Mouse (Mus musculus) monocyte, adult 5-6 weeks (primary cell): Measurements from ENCODE around the gene Slc44a4. TPM values are rescaled to one million over a fixed set of nuclear protein-coding genes. Genes with fewer than 3 reads are reported as not detected.

Experiments
- ATAC-seq: fragments of 153-309, 156-312 bp; replicated peaks from 2 replicates; pipeline ENCODE4 v1.8.0; 2017; ENCODE audit warnings: mild to moderate bottlenecking; ENCODE audit not compliant: low TSS enrichment, insufficient number of reproducible peaks, severe bottlenecking, poor library complexity, low FRiP score
- total RNA-seq: library from RNA; stranded (forward); fragments of 200-1000, 200-491, 200-594 nt; gene quantifications from 3 replicates; pipeline ENCODE4 v1.2.3, GENCODE M21; 2017

The Slc44a4 gene
- total RNA-seq = not detected in 3 replicates

GRCm38 (mm10) chr17:34913930-34914665, at the start of gene Slc44a4:
Slc44a4 (plus strand) TSS chr17:34914466.
- no peak for ATAC-seq

GRCm38 (mm10) chr17:34865981-34866380, 48.3 kb upstream of the Slc44a4 start:
- no peak for ATAC-seq

- no peak for ATAC-seq
Measured at GRCm38 (mm10) chr17:34874321-34874720, 39.9 kb upstream of the Slc44a4 start.

GRCm38 (mm10) chr17:34879336-34879879, 34.9 kb upstream of the Slc44a4 start, which contains the start of gene Zbtb12:
Zbtb12 (plus strand) TSS chr17:34879483.
- no peak for ATAC-seq

DNA sequence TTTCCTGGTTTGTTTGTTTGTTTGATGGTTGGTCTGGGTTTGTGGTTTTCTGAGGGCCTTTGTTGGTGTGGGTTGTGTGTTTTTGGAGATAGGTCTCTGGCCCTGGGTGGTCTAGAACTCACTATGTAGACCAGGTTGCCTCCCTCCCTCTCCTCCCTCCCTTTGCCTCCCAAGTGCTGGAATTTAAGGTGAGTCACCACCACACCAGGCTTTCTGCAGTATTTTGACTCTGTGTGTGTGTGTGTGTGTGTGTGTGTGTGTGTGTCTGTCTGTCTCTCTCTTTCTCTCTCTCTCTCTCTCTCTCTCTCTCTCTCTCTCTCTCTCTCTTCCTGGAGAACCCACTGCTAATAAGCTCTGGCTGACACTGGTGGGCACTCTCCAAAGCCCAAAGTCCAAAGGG, 33.1 kb upstream of the Slc44a4 start:
- no peak for ATAC-seq

DNA sequence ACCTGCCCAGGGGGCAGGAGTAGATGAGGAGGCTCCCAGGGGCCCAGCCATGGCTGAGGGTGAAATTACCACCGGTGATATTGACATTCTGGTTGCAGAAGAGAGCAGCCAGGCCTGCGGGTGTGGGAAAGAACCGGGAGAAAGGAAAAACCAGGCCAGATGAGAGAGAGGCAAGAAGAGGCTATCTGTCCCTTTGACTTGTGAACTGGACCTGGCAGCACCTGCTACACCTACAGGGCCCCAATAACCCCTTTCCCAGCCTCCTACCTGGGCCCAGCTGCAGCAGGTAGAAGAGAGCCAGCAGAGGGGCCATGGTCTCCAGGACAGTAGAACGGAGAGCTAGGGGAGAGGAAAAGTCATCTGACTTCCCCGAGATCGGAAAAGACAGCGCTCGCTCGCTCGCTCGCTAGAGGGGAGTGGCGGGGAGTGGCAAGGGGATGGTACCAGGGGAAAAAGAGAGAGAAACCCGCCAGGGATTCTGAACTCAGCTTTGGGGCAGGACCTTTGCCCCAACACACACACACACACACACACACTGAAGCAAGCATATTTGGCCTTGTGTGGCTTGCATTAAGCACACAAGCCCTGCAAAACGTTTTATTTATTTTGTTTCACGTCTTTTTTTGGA, 32.5 kb upstream of the Slc44a4 start, which contains the start of gene Gm20547:
Gene Gm20547 (minus strand): TSS at position 360 of the 628 bp plus-strand sequence.
- ATAC-seq = no peak

GRCm38 (mm10) chr17:34883332-34883731, 30.9 kb upstream of the Slc44a4 start:
- ATAC-seq = peak; percentile 65; the same call in 1 of the 2 replicates

GRCm38 (mm10) chr17:34884704-34885103, 29.6 kb upstream of the Slc44a4 start:
- ATAC-seq = no peak

DNA sequence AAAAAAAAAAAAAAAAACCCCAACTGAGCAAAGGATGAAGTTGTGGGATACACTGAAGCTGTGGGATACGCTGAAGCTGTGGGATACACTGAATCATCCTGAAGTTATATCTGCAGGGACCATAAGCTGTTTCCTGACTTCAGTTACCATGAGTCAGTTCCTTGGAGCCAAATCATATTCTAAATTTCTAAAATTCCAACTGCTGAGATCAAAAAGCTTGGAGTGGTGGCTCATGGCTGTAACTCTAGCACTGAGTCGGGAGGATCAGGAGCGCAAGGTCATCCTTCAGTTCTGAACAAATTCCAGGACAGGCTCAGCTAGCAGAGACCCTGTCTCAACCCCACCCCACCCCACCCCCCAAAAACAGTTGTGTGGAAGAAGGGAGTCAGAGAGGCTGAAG, 28.7 kb upstream of the Slc44a4 start:
- no peak for ATAC-seq

- ATAC-seq = no peak
Measured at GRCm38 (mm10) chr17:34887942-34888341, 26.3 kb upstream of the Slc44a4 start.

DNA sequence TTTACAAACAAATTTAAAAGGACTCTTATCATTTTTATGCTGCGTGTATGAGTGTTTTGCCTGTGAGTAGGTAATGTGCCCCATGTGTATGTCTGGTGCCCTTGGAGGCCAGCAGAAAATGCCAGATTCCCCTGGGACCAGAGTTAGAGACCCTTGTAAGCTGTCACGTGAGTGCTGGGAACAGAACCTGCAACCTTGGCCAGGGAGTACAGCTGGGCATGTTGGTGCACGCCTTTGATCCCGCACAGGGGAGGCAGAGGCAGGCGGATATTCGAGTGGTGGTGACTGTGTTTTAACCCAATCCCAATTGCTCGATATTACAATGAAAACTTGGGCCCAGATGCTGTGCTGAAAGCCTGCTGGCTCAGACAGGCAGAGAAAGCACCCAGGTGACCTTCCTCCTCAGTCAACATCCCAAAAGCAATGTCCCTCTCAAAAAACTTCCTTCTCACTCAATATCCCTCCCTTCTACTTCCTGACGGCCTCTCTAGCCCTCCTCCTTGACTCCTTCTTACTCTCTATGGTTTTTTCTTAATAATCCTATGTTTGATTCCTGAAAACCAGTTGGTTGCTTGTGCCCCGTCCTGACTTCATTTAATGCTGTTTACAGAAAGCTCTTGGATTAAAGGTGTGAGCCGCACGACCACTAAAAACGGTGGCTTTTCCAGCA, 24.1 kb upstream of the Slc44a4 start:
- ATAC-seq = no peak

GRCm38 (mm10) chr17:34891377-34891776, 22.9 kb upstream of the Slc44a4 start:
- no peak for ATAC-seq

DNA sequence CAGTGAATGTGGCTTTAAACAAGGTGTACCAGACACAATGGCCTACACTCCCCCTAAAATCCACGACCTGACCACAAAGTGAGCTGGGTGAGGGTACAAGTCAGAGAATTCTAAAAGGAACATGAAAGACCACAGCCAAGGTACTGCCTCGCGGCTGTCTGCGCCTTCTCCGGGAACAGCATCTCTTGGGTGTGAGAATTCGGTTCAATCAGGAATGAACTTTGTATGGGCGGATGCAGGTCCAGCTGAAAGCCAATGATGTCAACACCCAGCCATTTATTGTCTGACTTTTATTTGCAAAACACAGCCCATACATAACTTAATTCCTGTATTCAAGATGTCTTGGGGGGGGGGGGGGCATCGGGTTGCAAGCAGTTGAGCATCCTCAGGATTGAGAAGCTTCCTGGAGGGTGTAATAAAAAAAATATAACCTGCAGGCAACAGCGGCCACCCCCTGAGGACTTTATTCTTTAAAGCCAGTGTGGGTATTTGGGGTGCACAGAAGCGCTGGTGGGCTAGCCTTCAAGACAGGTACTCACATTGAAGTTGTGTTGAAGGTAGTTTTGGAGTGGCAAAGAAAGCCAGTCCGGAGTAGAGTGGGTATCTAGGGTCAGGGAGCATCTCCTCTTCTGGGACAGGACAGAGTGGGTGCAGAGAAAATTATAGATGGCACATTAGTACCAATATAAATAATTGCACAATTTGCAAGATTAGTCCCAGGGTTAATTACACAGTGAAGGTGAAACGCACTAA, 21.0 kb upstream of the Slc44a4 start:
- no peak for ATAC-seq

GRCm38 (mm10) chr17:34894074-34894597, 20.1 kb upstream of the Slc44a4 start:
- peak; percentile 69 for ATAC-seq

GRCm38 (mm10) chr17:34894801-34895530, 19.3 kb upstream of the Slc44a4 start:
- ATAC-seq = no peak

- ATAC-seq = no peak
Measured at GRCm38 (mm10) chr17:34895724-34896123, 18.5 kb upstream of the Slc44a4 start.

DNA sequence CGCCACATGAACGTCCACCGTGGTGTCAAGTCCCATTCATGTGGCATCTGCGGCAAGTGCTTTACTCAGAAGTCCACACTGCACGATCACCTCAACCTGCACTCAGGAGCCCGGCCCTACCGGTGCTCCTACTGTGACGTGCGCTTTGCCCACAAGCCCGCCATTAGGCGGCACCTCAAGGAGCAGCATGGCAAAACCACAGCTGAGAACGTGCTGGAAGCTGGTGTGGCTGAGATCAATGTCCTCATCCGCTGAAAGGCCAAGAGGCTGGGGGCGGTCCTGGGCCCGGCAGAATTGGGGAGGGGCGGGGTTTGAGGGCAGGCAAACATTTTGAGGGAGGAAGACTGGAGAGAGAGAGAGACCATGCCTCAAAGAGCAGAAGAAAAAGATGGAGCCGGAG, 17.9 kb upstream of the Slc44a4 start:
- ATAC-seq = no peak
